Mouse (Mus musculus) bone marrow macrophage, adult 2 months (primary cell): ENCODE results near the gene Snn.

Source experiments
- CTCF ChIP-seq: IDR thresholded peaks from 2 replicates; pipeline ENCODE4 v1.5.1; 2012; ENCODE audit warnings: low read depth, mild to moderate bottlenecking, low read length, moderate library complexity
- POLR2A ChIP-seq: IDR thresholded peaks from 2 replicates; pipeline ENCODE4 v1.6.1; 2012; ENCODE audit warnings: mild to moderate bottlenecking, low read depth, low read length, borderline replicate concordance

GRCm38 (mm10) chr16:11051134-11051533, 9.6 kb upstream of the Snn start:
- TF ChIP-seq CTCF (no peak), POLR2A (no peak)
